In genomic region chr16:42743538-42743937, GRCm38 (mm10) we compare ENCODE assay signal across 21 mouse cellular contexts.
"Had no signal": no experiment of that assay in that cellular context is flagged by ENCODE, and none has a peak within 500 bp of the region (broad histone marks: within the 10 kb centered on the region; RNA-seq: fewer than 3 reads in every experiment).

No protein-coding gene starts in this region.

- H3K4me2 ChIP-seq: limb, embryonic 13.5 days; liver, embryonic 12.5 days; liver, embryonic 15.5 days; lung, embryonic 15.5 days; midbrain, embryonic 12.5 days had no signal

- H3K27ac ChIP-seq: kidney, postnatal 0 days; layer of hippocampus, adult 2 months; limb, embryonic 10.5 days; limb, embryonic 13.5 days; liver, embryonic 12.5 days; liver, embryonic 15.5 days; lung, embryonic 15.5 days; midbrain, embryonic 12.5 days had no signal

- H3K4me1 ChIP-seq: liver, embryonic 12.5 days; liver, embryonic 15.5 days; lung, embryonic 15.5 days had no signal

- ATAC-seq: intestine, embryonic 16.5 days; liver, embryonic 12.5 days had no signal

- DNase-seq: kidney, adult 2 months; kidney, postnatal 25 days; layer of hippocampus, adult 9-11 months; liver; lung, adult 18-20 months; lung, postnatal 10 days; lung, postnatal 36 days; right cerebral cortex, postnatal 25 days; spleen, adult 18-20 months; thymus, adult 18-20 months; thymus, postnatal 36 days had no signal

- H3K4me3 ChIP-seq: layer of hippocampus, adult 2 months; limb, embryonic 10.5 days; limb, embryonic 13.5 days; liver, embryonic 12.5 days; liver, embryonic 15.5 days; lung, embryonic 15.5 days; megakaryocyte, embryonic 14.5 days; midbrain, embryonic 12.5 days had no signal

- H3K9me3 ChIP-seq: limb, embryonic 10.5 days; limb, embryonic 13.5 days; liver, embryonic 12.5 days; liver, embryonic 15.5 days; lung, embryonic 15.5 days; midbrain, embryonic 12.5 days had no signal

- H3K27me3 ChIP-seq: limb, embryonic 13.5 days; liver, embryonic 12.5 days; liver, embryonic 15.5 days; lung, embryonic 15.5 days; megakaryocyte, embryonic 14.5 days; midbrain, embryonic 12.5 days had no signal

- H3K36me3 ChIP-seq: limb, embryonic 10.5 days; limb, embryonic 13.5 days; liver, embryonic 12.5 days; liver, embryonic 15.5 days; lung, embryonic 15.5 days; midbrain, embryonic 12.5 days had no signal

- H3K9ac ChIP-seq: limb, embryonic 13.5 days; liver, embryonic 12.5 days; liver, embryonic 15.5 days; lung, embryonic 15.5 days; midbrain, embryonic 12.5 days had no signal
